8 mouse cellular contexts compared by ENCODE assay signal in genomic region chr4:59548560-59549174, GRCm38 (mm10). TPM values are rescaled to one million over a fixed set of nuclear protein-coding genes. Genes with fewer than 3 reads are reported as not detected.
A peak's percentile ranks its signal among the peaks of the same experiment; 100 is the strongest.
DNase-seq lines count a peak whose midpoint lies in the region; ATAC-seq and TF ChIP-seq lines count a peak whose summit lies in the region.

No protein-coding gene starts in this region.

- DNase-seq in ES-E14 (ENCODE audit: low read depth, low spot score) = no peak
- peak; percentile 62 for DNase-seq in c-Kit-positive CD71-negative TER-119-negative erythroid progenitor cells, embryonic 14.5 days (ENCODE audit: low read depth)
- peak; percentile 76 to 82 for DNase-seq in heart, postnatal 10 days
- DNase-seq in kidney, postnatal 4 days = peak; percentile 77 to 85
- DNase-seq in lung, adult 18-20 months = peak; percentile 83 to 85
- DNase-seq in thymus, postnatal 0 days (ENCODE audit: low spot score) = peak; percentile 80

- peak; percentile 89 for ATAC-seq in forebrain, embryonic 13.5 days
- ATAC-seq in neural tube, embryonic 15.5 days (ENCODE audit: low FRiP score) = peak; percentile 82

- H3K27ac ChIP-seq in ES-E14 (ENCODE audit: insufficient read depth, low read depth, low read length, poor library complexity, severe bottlenecking) = peak overlapping the region; percentile 72
- peak overlapping the region; percentile 83 for H3K27ac ChIP-seq in forebrain, embryonic 13.5 days
- peak overlapping the region; percentile 91 for H3K27ac ChIP-seq in neural tube, embryonic 15.5 days (replicated peaks)

- H3K4me2 ChIP-seq in forebrain, embryonic 13.5 days = peak overlapping the region; percentile 77
- peak overlapping the region; percentile 75 for H3K4me2 ChIP-seq in neural tube, embryonic 15.5 days

- H3K9ac ChIP-seq in ES-E14 (ENCODE audit: insufficient read depth, low read depth, low read length, poor library complexity, severe bottlenecking) = peak overlapping the region; percentile 89
- peak overlapping the region; percentile 84 for H3K9ac ChIP-seq in forebrain, embryonic 13.5 days
- peak overlapping the region; percentile 92 for H3K9ac ChIP-seq in neural tube, embryonic 15.5 days (replicated peaks)

- intact Hi-C loops in heart, postnatal 10 days (cut with DNase I) = loop anchor here (5.0 kb wide), 1 partner anchor 351 kb away; no protein-coding TSS in a partner anchor

- no peaks in the 10 kb centered on the region for H3K36me3 ChIP-seq in ES-E14 (ENCODE audit: control insufficient read depth, insufficient read depth, low read length, poor library complexity, severe bottlenecking)
- no peaks in the 10 kb centered on the region for H3K36me3 ChIP-seq in forebrain, embryonic 13.5 days (ENCODE audit: poor library complexity, severe bottlenecking)
- no peaks in the 10 kb centered on the region for H3K36me3 ChIP-seq in neural tube, embryonic 15.5 days

- in situ Hi-C loops in ES-E14 (cut with MboI; ENCODE audit: low sequenced_read_pairs in 2 of 2, unreplicated experiment in 2 of 2) = no loop called here

- H3K4me1 ChIP-seq in ES-E14 (ENCODE audit: control insufficient read depth in 2 of 2, insufficient read depth in 2 of 2, low read length in 2 of 2, poor library complexity in 1 of 2) = peaks cover 0 to 6% of the 10 kb centered on the region in 2 experiments; a peak in 1 of 4 replicates
- H3K4me1 ChIP-seq in forebrain, embryonic 13.5 days = peaks cover 6% of the 10 kb centered on the region; the same call in 1 of the 2 replicates
- H3K4me1 ChIP-seq in neural tube, embryonic 15.5 days = peaks cover 11% of the 10 kb centered on the region

- peaks cover 9% of the 10 kb centered on the region; the same call in 1 of the 2 replicates for H3K27me3 ChIP-seq in forebrain, embryonic 13.5 days
- H3K27me3 ChIP-seq in neural tube, embryonic 15.5 days (replicated peaks) = no peaks in the 10 kb centered on the region

- no peaks in the 10 kb centered on the region for H3K9me3 ChIP-seq in ES-E14 (ENCODE audit: control insufficient read depth, insufficient read depth, low read depth, low read length)
- no peaks in the 10 kb centered on the region for H3K9me3 ChIP-seq in forebrain, embryonic 13.5 days (replicated peaks)
- no peaks in the 10 kb centered on the region for H3K9me3 ChIP-seq in neural tube, embryonic 15.5 days (replicated peaks)

- H3K4me3 ChIP-seq in ES-E14 (ENCODE audit: insufficient read depth in 1 of 2, low read depth in 1 of 2, low read length in 2 of 2, poor library complexity in 1 of 2, severe bottlenecking in 1 of 2) = peak overlapping the region; percentile 97 to 99
- H3K4me3 ChIP-seq in forebrain, embryonic 13.5 days = peak overlapping the region; percentile 80
- H3K4me3 ChIP-seq in neural tube, embryonic 15.5 days (replicated peaks) = peak overlapping the region; percentile 84

- WGBS in forebrain, embryonic 13.5 days = under 1% methylated on average over 64 of the region's 83 CpGs
- WGBS in neural tube, embryonic 15.5 days = under 1% methylated on average over 76 of the region's 83 CpGs

TF ChIP-seq in ES-E14, 5 proteins besides CTCF, POLR2A, EP300 and RAD21:
- TF ChIP-seq ZNF384 (IDR thresholded peaks at IDR 0.05; ENCODE audit: low read depth, low read length) (no peak), HCFC1 (IDR thresholded peaks at IDR 0.05; ENCODE audit: borderline replicate concordance, insufficient read depth, low read length) (peak; percentile 51; the same call in 1 of the 2 replicates)

RNA-seq across cellular contexts. Expression of gene Ptbp3, which starts 0.5 kb away (rescaled TPM):
- 40.8 and 46.1 TPM in 2 replicates for total RNA-seq in ES-E14 (2012; rRNA removed)
- 16.0 and 18.7 TPM in 2 replicates for polyA plus RNA-seq in forebrain, embryonic 13.5 days (2015; fragmentation: Nextera tagmentation; extraction: Ambion mirVana)
- total RNA-seq in heart, postnatal 10 days (2021) = 10 to 100 TPM; 57.4 to 57.9 TPM
- 17.3 and 27.9 TPM in 2 replicates for polyA plus RNA-seq in neural tube, embryonic 15.5 days (2015; fragmentation: Nextera tagmentation; extraction: Ambion mirVana)
- 61.3 and 64.5 TPM in 2 replicates for polyA plus RNA-seq in thymus, postnatal 0 days (2015; fragmentation: Nextera tagmentation; extraction: Ambion mirVana)

RNA-seq across cellular contexts. Expression of gene Hsdl2, which starts 32.7 kb away (rescaled TPM):
- total RNA-seq in ES-E14 (2012; rRNA removed) = 4.2 and 7.1 TPM in 2 replicates
- 24.0 and 26.4 TPM in 2 replicates for polyA plus RNA-seq in forebrain, embryonic 13.5 days (2015; fragmentation: Nextera tagmentation; extraction: Ambion mirVana)
- total RNA-seq in heart, postnatal 10 days (2021) = 100 to 1,000 TPM; 253 to 276 TPM
- polyA plus RNA-seq in neural tube, embryonic 15.5 days (2015; fragmentation: Nextera tagmentation; extraction: Ambion mirVana) = 40.0 and 43.0 TPM in 2 replicates
- 58.4 and 60.0 TPM in 2 replicates for polyA plus RNA-seq in thymus, postnatal 0 days (2015; fragmentation: Nextera tagmentation; extraction: Ambion mirVana)
